Mouse (Mus musculus): ENCODE data around the gene S100g.

S100g gene

DNA sequence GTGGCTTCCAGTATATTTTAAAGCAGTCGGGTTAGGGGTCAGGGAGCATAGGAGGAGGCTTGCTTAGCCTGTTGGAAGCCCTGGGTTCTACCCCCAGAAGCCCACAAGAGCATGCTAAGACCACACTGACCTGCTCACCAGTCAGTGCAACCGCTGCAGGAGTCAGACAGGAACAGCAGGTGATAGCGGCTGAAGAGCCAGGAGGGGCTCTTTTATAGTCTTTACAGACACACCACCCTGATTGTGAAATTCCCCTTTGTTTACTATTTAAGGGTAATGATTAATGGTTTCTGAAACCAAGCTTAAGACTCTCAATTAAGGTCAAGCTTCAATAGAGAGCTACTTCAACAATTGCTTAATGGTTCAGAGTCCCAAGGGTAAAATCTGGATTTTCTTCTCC lies at the start of gene S100g:
Gene S100g, minus strand, starts transcription at position 217 of the 400 bp plus-strand sequence.
- CTCF ChIA-PET, result no interaction called here

DNA sequence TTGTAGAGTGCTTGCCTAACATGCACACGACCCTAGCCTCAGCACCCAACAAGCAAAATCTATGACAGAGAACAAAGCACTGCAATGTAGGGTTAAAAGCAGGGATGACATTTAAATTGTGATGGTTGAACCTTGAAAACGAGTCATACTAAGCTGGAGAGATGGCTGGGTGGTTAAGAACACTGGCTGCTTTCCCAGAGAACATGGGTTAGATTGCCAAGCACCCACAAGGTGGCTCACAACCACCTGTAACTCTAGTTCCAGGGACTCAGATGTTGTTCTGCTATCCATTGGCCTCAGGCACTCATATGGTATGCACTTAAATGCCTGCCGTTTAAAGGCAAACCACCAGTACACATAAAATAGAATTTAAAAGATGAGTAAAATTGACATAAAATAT lies 27.7 kb upstream of the S100g start:
- CTCF ChIA-PET, result no interaction called here

DNA sequence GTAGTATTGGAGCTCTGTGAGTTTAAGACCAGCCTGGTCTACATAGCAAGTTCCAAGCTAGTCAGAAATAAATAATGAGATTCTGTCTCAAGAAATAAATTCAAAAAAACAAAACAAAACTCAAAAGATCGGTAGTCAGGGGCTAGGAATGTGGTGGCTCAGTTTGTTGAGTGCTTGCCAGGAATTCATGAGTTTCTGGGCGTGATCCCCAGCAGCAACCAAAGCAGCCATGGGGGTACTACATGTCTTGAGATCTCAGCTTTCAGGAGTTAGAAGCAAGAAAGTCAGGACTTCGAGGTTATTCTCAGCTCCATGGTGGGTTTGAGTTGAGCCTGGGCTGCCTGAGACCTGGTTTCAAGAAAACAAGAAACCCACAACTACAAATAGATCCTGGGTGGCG lies 27.0 kb upstream of the S100g start:
- CTCF ChIA-PET, result no interaction called here

DNA sequence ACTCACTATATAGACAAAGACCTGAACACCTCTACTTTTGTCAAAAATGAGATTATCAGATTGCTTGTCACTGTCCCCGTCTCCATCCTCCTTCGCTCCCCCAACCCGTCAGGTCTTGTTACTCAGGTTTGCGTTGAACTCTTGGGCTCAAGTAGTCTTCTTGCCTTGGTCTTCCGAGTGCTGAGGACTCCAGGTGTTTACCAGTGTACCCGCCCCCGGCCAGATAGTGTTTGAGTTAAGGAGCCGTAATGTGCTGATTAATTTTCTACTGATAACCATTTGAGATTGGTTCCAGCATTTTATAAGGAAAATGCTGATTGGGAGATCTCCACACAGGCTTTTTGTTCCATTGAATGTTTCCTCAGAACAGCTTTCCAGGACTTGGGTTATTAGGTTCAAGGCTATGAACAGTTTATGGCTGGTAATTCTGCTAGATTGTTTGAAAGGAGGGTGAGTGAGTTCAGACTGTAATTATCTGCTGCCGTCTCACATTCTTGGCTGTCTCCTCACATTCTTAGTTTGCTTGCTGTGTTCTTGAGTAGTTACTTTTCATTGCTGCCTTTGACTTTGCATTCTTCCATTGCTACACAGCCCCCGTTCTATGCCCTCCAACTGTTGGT lies 22.6 kb upstream of the S100g start:
- CTCF ChIA-PET, result no interaction called here

DNA sequence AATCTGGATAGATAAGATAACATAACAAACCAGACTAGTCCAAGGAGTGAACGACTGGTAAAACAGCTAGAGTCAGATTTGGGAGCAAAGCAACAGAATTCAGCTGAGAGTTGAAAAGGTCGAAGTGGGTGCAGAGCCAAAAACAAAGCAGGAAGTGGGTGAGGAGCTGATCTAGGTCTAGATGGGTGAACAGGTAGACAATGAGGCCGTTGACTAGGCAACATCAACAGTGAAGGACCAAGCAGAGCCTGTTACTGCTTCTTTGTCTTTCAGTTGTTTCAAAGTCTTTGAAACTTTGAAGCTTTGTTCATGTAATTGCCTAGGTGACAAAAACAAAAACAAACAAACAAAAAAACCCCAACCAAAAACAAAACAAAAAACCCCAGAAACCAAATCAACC lies 11.8 kb upstream of the S100g start:
- CTCF ChIA-PET, result no interaction called here

DNA sequence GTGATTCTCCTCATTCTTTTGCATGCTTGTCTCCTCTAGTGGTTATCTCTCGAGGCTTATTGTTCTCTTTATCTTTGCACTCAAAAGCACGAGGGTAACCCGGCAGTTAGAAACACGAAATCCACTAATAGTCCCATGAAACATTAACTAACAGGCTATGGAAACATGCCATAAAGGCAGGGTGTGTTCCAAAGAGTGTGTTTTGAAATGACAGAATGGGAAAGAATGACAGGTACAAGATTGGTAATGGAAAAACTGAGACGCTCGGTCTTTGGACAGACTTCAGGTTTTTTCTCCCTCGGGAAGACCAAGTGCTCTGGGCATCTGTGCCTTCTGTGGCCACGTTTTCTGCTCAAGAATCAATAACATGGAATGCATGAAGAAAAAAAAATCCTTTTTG lies 3.1 kb upstream of the S100g start:
- CTCF ChIA-PET, result no interaction called here

DNA sequence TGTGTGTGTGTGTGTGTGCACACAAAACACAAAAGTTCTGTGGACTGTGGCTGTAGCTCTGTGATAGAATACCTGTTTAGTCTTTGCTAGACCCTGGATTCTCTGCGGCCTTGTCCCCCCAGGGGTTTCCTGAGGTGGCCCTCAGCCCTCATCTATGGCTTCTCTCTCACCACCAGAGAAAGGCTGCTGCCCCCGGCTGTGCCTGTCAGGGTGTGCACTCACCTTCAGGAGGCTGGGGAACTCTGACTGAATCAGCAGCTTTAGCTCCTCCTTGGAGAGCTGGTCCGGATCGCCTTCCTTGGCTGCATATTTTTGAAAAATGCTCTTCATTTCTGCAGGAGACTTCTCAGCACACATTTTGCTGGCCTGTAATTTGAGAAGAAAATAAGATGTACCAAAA lies 559 bp downstream of the S100g start:
- CTCF ChIA-PET, result no interaction called here

DNA sequence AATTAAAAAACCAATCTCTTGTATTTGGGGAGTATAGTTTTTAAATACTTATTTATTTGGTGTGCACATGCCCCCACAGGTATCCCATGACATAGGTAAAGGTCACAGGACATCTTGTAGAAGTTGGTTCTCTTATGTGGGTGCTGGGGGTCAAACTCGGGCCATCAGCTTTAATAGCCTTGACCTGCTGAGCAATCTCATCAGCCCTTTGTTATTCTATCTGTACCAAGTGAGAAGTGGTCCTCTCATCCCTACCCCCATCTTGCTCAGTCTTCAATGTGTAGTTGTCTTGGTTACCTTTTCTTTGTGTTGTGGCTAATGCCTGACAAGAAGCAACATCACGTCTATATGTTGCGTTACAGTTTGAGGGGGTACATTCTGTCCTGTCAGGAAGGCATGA lies 6.5 kb downstream of the S100g start:
- CTCF ChIA-PET, result no interaction called here

DNA sequence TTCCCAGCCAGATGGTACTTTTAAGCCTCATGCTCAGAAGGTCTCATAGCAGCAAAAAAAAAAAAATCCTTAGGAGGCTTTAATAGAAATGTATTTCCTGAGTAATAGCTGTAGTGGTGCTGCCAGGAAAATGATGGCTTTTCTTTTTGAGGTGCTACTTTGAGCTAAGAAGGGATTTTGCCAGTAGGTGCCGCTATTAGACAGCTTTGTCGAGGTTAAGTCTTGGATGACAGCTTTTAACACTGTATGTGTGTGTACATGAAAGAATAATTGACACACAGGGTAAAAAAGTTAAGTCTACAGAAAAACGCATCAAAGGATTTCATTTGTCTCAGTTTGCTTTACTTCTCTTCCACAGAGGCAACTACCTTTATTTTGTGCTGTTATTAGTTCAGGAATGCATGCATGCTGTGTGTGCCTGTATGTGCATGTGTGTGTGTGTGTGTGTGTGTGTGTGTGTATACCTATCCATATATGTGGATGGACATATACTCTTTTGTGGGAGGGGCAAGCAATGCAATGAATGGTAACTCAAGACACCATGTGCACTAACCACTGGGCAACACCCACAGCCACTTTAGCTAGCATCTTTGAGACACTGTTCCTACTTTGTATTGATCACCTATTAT lies 14.5 kb downstream of the S100g start:
- CTCF ChIA-PET, result interaction anchor here (0.5 to 0.8 kb wide), 2 partner anchors 101 to 838 kb away, joined by 3 read pairs; no protein-coding TSS in a partner anchor

DNA sequence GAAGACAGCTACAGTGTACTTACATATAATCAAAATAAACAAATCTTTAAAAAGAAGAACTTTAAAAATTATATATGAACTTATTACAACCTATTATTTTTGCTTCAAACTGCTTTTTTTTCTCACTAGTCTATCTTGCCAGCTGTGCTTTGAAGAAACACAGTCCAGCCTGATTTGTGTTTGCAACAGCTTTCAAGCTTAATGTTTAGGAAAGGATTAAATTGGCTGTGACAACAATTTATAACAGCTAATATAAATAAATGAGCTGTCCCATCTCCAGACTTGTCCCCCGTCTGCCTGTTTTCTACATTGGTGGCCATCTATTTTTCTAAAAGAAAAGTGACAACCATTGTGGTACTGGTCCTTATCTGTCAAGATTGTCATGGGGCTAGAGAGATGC lies 22.4 kb downstream of the S100g start:
- CTCF ChIA-PET, result no interaction called here

DNA sequence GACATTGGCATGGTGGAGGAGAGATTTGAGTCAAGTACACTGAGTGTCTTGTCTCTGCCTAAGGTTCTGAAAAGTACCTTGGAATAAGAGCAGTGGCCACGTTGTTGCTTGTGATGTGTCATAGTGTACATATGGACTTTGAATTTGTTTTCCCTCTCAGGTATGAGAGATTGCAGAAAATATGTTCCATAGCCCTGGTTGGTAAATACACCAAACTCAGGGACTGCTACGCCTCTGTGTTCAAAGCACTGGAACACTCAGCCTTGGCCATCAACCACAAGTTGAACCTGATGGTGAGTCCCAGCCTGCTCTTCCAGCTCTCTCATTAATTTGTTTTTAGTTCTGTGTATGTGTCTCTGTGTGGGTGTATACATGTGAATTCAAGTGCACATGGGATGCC lies 32.9 kb downstream of the S100g start:
- CTCF ChIA-PET, result no interaction called here

DNA sequence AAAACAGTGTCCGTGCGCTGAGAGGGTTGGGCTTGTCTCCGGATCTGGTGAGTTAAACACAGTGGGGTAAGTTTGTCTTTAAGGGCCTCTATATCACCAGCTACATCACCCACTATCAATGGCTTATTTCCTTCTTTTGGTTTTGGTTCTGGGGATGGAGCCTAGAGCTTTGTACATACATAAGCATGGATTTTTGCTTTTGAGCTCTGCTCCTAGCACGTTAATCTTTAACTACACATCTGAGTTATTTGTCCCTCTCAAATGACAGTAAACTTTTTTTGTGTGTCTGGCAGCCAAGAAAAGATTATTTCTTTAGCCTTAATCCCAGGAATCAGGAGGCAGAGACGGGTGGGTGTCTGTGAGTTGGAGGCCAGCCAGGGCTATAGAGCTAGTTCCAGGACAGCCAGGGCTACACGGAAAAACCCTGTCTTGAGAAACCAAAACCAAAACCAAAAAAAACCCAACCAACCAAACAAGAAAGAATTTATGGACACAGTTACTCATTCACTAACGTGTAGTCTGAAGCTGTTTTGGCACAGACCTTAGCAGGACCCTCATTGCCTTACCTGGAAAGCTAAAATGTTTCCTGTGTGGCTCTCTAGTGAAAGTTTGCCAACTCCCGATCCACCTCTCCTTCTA lies 42.8 kb downstream of the S100g start:
- CTCF ChIA-PET, result no interaction called here

DNA sequence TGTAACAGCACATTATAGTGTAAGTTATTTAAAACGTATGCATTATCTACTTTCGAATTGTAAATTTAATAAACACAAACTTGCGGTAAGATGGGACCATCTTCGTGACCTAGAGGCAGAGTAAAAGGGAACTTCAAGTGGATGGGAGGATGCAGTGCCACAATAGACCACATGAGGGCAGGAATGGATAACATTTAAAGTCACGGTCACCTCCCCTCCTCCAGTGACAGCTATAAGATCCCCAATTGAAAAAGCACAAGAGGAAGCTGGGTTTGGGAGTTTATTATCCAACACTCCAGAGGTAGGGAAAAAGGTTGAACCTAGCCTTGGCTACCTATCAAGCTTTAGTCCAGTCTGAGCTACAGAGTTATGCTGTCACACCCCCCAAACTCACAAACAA lies 48.7 kb downstream of the S100g start:
- CTCF ChIA-PET, result no interaction called here

DNA sequence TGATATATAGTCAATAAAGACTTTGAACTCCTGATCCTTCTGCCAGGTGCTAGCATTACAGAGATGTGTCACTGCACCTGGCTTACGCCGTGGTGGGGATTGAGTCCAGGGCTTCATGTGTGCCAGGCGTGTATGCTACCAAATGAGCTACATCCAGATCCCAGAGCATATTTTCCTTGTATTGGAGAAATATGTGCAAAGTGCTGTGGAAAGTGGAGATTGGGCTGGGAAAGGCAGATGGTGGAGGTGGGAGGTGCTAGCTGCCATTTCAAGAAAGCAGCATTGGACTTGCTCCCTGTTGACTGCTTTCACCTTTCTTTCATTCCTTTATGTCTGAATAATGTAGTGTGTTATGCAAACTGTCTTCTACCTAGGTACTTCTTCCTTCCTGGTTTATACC lies 50.7 kb downstream of the S100g start:
- CTCF ChIA-PET, result no interaction called here
